Mouse (Mus musculus) limb, embryonic 10.5 days (tissue): ENCODE data around the gene Stx5a. TPM values are rescaled to one million over a fixed set of nuclear protein-coding genes. Genes with fewer than 3 reads are reported as not detected.
A peak's percentile ranks its signal among the peaks of the same experiment; 100 is the strongest.

ENCODE experiments used
- DNase-seq: peaks from one replicate; pipeline ENCODE4 v3.0.0-alpha.2; 2017; ENCODE audit warnings: low spot score
- H3K27ac ChIP-seq: fragments of 300-500 bp; sonication (generic); 2 replicates; pipeline ENCODE4 v1.5.1; 2016; ENCODE audit warnings: mild to moderate bottlenecking
- H3K27me3 ChIP-seq: fragments of 300-500 bp; sonication (generic); 2 replicates; pipeline ENCODE4 v1.6.1; 2016; ENCODE audit warnings: low read depth, mild to moderate bottlenecking; ENCODE audit not compliant: poor library complexity, severe bottlenecking
- H3K36me3 ChIP-seq: fragments of 300-500 bp; sonication (generic); 2 replicates; pipeline ENCODE4 v1.6.1; 2016; ENCODE audit warnings: mild to moderate bottlenecking, moderate library complexity
- H3K4me1 ChIP-seq: fragments of 300-500 bp; sonication (generic); 2 replicates; pipeline ENCODE4 v1.6.1; 2016
- H3K4me3 ChIP-seq: fragments of 300-500 bp; sonication (generic); 2 replicates; pipeline ENCODE4 v1.5.1; 2016; ENCODE audit warnings: mild to moderate bottlenecking, moderate library complexity
- H3K9me3 ChIP-seq: fragments of 300-500 bp; sonication (generic); replicated peaks from 2 replicates; pipeline ENCODE4 v1.6.1; 2016; ENCODE audit warnings: mild to moderate bottlenecking
- WGBS: fragments of 180-500 bp; shearing (Covaris S2); methylation state at CpG from one replicate; pipeline ENCODE4 v1.1.7; 2016; 5-methylcytosine and 5-hydroxymethylcytosine counted together
- polyA plus RNA-seq: library from polyadenylated mRNA; unstranded; fragments of >200 nt; fragmentation: Nextera tagmentation; extraction: Ambion mirVana; gene quantifications from 2 replicates; pipeline ENCODE4 v1.2.1, GENCODE M21; 2016

Gene Stx5a
- polyA plus RNA-seq, 1 experiment from 2014 or later = 134 TPM

GRCm38 (mm10) chr19:8770567-8771270, 29.5 kb downstream of the Stx5a start, which contains the start of gene Tmem223:
Tmem223 (plus strand) TSS chr19:8770996.
- WGBS = 23% methylated on average over 29 of the region's 29 CpGs
- peaks cover 23% of the 10 kb centered on the region for H3K4me1 ChIP-seq
- H3K27me3 ChIP-seq = no peaks in the 10 kb centered on the region
- H3K27ac ChIP-seq = peak within 1 kb of the TSS; percentile 96
- H3K9me3 ChIP-seq = no peaks in the 10 kb centered on the region
- peak within 1 kb of the TSS; percentile 80 for H3K4me3 ChIP-seq
- H3K36me3 ChIP-seq = peaks cover 81% of the 10 kb centered on the region
- DNase-seq = peak; percentile 89

DNA sequence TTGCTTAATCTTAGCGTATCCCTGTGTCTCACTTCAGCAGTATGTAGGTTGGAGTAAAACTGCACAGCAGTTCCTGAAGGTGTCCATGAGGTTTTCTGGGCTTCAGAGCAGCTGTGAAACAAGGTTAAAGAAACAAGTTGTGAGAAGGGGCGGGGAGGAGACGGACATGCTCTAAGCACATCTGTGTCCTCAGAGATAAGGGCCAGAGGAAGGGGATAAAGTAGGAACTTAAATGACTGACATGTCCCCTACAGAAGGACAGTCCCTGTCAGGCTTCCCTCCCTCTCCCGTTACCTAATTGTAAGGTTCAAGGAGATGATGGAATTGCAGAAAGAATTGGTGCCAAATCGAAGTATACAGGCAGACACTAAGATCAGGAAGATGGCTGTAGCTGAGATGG, 31.8 kb downstream of the Stx5a start:
- Histone ChIP-seq H3K27ac (peak overlapping the region; percentile 99; the same call in 1 of the 2 replicates), H3K27me3 (no peaks in the 10 kb centered on the region), H3K36me3 (peaks cover 70% of the 10 kb centered on the region), H3K9me3 (no peaks in the 10 kb centered on the region), H3K4me1 (peaks cover 24% of the 10 kb centered on the region), H3K4me3 (peak overlapping the region; percentile 86)
- 82% methylated on average over 5 of the region's 5 CpGs for WGBS
- no peak for DNase-seq

DNA sequence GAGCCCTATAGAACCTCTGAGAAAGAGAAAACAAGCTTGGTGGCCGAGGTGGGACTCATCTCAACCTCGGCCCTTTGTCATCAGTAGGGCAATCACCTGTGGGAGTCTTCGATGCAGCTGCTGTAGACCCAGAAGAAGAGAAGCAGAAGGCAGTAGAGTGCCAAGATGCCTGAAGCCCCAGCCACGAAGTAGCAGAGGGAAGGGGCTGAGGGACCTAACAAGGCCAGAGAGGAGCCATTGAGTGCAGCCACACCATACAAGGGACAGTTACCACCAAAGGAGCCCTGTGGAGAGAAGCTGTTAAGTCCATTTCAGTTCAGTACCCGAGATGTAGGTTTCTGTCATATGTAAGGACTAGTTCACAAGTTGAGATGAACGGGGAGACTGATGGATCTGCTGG, 32.2 kb downstream of the Stx5a start:
- H3K27ac ChIP-seq = peak overlapping the region; percentile 99
- H3K9me3 ChIP-seq = no peaks in the 10 kb centered on the region
- peaks cover 24% of the 10 kb centered on the region for H3K4me1 ChIP-seq
- peak; percentile 33 for DNase-seq
- 61% methylated on average over 6 of the region's 6 CpGs for WGBS
- H3K27me3 ChIP-seq = no peaks in the 10 kb centered on the region
- H3K4me3 ChIP-seq = peak overlapping the region; percentile 86
- peaks cover 70% of the 10 kb centered on the region for H3K36me3 ChIP-seq

- H3K36me3 ChIP-seq = peaks cover 70% of the 10 kb centered on the region
Measured at GRCm38 (mm10) chr19:8774086-8774835, 33.0 kb downstream of the Stx5a start, which contains the start of gene Tmem179b. Tmem179b (minus strand) TSS chr19:8774467.

DNA sequence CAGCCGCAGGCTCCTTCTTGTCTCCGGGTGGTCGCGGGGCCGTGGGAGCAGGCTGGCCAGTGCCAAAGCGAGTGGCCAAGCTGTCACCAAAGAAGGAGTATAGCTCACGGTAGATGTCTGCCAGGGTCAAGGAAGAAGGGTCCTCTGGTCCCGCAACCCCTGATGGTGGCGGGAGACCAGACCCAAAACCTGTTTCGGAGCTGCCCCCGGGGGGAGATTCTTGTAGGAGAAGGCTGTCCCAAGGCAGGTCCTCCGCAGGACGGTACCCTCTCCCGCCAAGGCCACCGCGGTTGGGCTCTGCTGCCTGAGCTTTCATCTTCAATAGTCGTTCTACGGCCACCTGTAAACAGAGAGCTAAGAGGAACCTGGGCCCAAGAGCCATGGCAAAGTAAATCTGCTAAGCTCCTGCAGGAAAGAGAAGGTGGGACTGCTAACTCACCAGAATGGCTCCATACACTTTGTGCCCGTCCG, 33.8 kb downstream of the Stx5a start:
- peaks cover 67% of the 10 kb centered on the region for H3K36me3 ChIP-seq
- 6% methylated on average over 20 of the region's 20 CpGs for WGBS
- no peaks in the 10 kb centered on the region for H3K27me3 ChIP-seq
- peak overlapping the region; percentile 86 for H3K4me3 ChIP-seq
- peaks cover 24% of the 10 kb centered on the region for H3K4me1 ChIP-seq
- H3K9me3 ChIP-seq = no peaks in the 10 kb centered on the region
- DNase-seq = peak; percentile 71
- H3K27ac ChIP-seq = peak overlapping the region; percentile 99

More at GRCm38 (mm10) chr19:8774086-8774835, 33.0 kb downstream of the Stx5a start, which contains the start of gene Tmem179b:
- peak within 1 kb of the TSS; percentile 86 for H3K4me3 ChIP-seq
- H3K4me1 ChIP-seq = peaks cover 24% of the 10 kb centered on the region
- WGBS = under 1% methylated on average over 68 of the region's 68 CpGs
- H3K27me3 ChIP-seq = no peaks in the 10 kb centered on the region
- H3K9me3 ChIP-seq = no peaks in the 10 kb centered on the region
- peak within 1 kb of the TSS; percentile 99 for H3K27ac ChIP-seq
- peak; percentile 98 for DNase-seq

GRCm38 (mm10) chr19:8786008-8786781, 45.0 kb downstream of the Stx5a start, which contains the start of gene Taf6l:
Taf6l (minus strand) TSS chr19:8786417.
- H3K4me1 ChIP-seq = peaks cover 19% of the 10 kb centered on the region
- WGBS = under 1% methylated on average over 32 of the region's 32 CpGs
- DNase-seq = peak; percentile 90
- peak within 1 kb of the TSS; percentile 92 for H3K27ac ChIP-seq
- no peaks in the 10 kb centered on the region for H3K9me3 ChIP-seq
- H3K36me3 ChIP-seq = peaks cover 41% of the 10 kb centered on the region
- no peaks in the 10 kb centered on the region for H3K27me3 ChIP-seq
- H3K4me3 ChIP-seq = peak within 1 kb of the TSS; percentile 79

DNA sequence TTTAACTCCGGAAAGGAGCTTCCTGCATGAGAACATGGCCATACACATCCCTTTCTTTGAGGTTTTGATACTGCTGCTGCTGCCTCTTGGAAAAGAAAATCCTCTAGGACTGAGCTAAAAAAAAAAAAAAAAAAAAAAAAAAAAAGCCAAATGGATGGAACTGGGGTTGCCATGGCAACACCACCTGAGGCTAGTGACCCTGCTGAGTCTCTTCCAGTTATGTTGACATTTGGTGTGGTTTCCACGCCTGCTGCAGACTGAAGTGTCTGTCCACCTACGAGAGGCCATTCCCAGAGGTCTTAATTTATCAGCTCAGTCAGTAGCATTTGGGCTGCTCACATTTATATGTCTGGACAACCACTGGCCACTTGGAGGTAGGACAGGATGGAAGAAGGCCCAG, 47.3 kb downstream of the Stx5a start:
- no peak overlapping the region for H3K4me3 ChIP-seq
- 28% methylated on average over 3 of the region's 3 CpGs for WGBS
- no peaks in the 10 kb centered on the region for H3K27me3 ChIP-seq
- H3K36me3 ChIP-seq = peaks cover 38% of the 10 kb centered on the region
- H3K9me3 ChIP-seq = no peaks in the 10 kb centered on the region
- peaks cover 19% of the 10 kb centered on the region for H3K4me1 ChIP-seq
- no peak overlapping the region for H3K27ac ChIP-seq
- DNase-seq = no peak

- Histone ChIP-seq H3K9me3 (no peaks in the 10 kb centered on the region), H3K4me1 (peaks cover 19% of the 10 kb centered on the region), H3K27me3 (no peaks in the 10 kb centered on the region), H3K36me3 (peaks cover 38% of the 10 kb centered on the region), H3K4me3 (no peak overlapping the region), H3K27ac (no peak overlapping the region)
- WGBS = 69% methylated on average over 1 of the region's 1 CpGs
- DNase-seq = no peak
Measured at GRCm38 (mm10) chr19:8789171-8789570, 48.0 kb downstream of the Stx5a start.

DNA sequence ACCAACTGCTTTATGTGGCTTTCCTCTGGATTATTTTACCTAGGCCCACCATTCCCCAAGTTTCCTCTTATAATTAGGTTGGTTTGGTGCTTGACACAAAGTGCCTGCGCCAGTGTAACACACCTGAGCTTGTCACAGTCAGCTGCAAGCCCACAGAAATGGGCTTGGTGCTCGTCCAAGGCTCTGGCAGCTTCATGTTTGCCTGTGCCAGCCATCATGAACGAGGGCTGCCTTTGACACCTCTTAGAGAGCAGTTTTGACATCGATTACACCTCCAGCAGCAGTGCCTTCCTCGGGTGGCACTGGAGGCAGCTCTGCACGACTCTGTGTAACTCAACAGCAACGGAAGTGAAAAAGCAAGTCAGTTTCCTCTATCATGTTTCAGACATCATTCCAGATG, 49.0 kb downstream of the Stx5a start:
- H3K4me1 ChIP-seq = peaks cover 15% of the 10 kb centered on the region
- H3K9me3 ChIP-seq = no peaks in the 10 kb centered on the region
- H3K27ac ChIP-seq = no peak overlapping the region
- H3K36me3 ChIP-seq = peaks cover 47% of the 10 kb centered on the region
- WGBS = 84% methylated on average over 7 of the region's 7 CpGs
- no peaks in the 10 kb centered on the region for H3K27me3 ChIP-seq
- no peak overlapping the region for H3K4me3 ChIP-seq
- DNase-seq = no peak

GRCm38 (mm10) chr19:8798264-8798946, 57.2 kb downstream of the Stx5a start, which contains the start of gene Polr2g:
Polr2g (minus strand) TSS chr19:8798577.
- H3K4me3 ChIP-seq = peak within 1 kb of the TSS; percentile 85
- H3K36me3 ChIP-seq = peaks cover 37% of the 10 kb centered on the region
- DNase-seq = peak; percentile 85
- 3% methylated on average over 25 of the region's 25 CpGs for WGBS
- no peaks in the 10 kb centered on the region for H3K9me3 ChIP-seq
- peak within 1 kb of the TSS; percentile 87 for H3K27ac ChIP-seq
- H3K4me1 ChIP-seq = peaks cover 22% of the 10 kb centered on the region
- H3K27me3 ChIP-seq = no peaks in the 10 kb centered on the region

GRCm38 (mm10) chr19:8798947-8799315, 57.7 kb downstream of the Stx5a start:
- Histone ChIP-seq H3K27ac (no peak overlapping the region), H3K36me3 (peaks cover 37% of the 10 kb centered on the region), H3K4me3 (peak overlapping the region; percentile 85), H3K9me3 (no peaks in the 10 kb centered on the region), H3K4me1 (peaks cover 23% of the 10 kb centered on the region), H3K27me3 (no peaks in the 10 kb centered on the region)
- DNase-seq = no peak
